Mouse (Mus musculus) liver, embryonic 11.5 days (tissue): ENCODE results near the gene Lipm. TPM values are rescaled to one million over a fixed set of nuclear protein-coding genes. Genes with fewer than 3 reads are reported as not detected.

ENCODE experiments used
- ATAC-seq: fragments of 200-750 bp; cut with Nextera tagmentation; replicated peaks from 2 replicates; pipeline ENCODE4 v1.8.0; 2017; ENCODE audit warnings: moderate number of reproducible peaks, mild to moderate bottlenecking, moderate TSS enrichment, moderate library complexity; ENCODE audit not compliant: low FRiP score
- DNase-seq: peaks from one replicate; pipeline ENCODE4 v3.0.0-alpha.2; 2017; ENCODE audit warnings: low spot score
- H3K27ac ChIP-seq: fragments of 300-500 bp; sonication (generic); 2 replicates; pipeline ENCODE4 v1.5.1; 2014; ENCODE audit warnings: mild to moderate bottlenecking, low read depth, low read length, control low read depth
- H3K27me3 ChIP-seq: fragments of 300-500 bp; sonication (generic); replicated peaks from 2 replicates; pipeline ENCODE4 v1.6.1; 2014; ENCODE audit warnings: low read length, mixed read lengths; ENCODE audit not compliant: control insufficient read depth, insufficient read depth
- H3K36me3 ChIP-seq: fragments of 300-500 bp; sonication (generic); 2 replicates; pipeline ENCODE4 v1.6.1; 2014; ENCODE audit warnings: mild to moderate bottlenecking, low read length, moderate library complexity, mixed read lengths; ENCODE audit not compliant: control insufficient read depth, insufficient read depth
- H3K4me1 ChIP-seq: fragments of 300-500 bp; sonication (generic); replicated peaks from 2 replicates; pipeline ENCODE4 v1.6.1; 2014; ENCODE audit warnings: low read length, mixed read lengths; ENCODE audit not compliant: control insufficient read depth, insufficient read depth
- H3K4me2 ChIP-seq: fragments of 300-500 bp; sonication (generic); 2 replicates; pipeline ENCODE4 v1.6.1; 2014; ENCODE audit warnings: mild to moderate bottlenecking, control low read depth, moderate library complexity
- H3K4me3 ChIP-seq: fragments of 300-500 bp; sonication (generic); 2 replicates; pipeline ENCODE4 v1.5.1; 2014; ENCODE audit warnings: low read depth, low read length, control low read depth
- H3K9ac ChIP-seq: fragments of 300-500 bp; sonication (generic); 2 replicates; pipeline ENCODE4 v1.6.1; 2014; ENCODE audit warnings: low read depth, low read length, control low read depth
- H3K9me3 ChIP-seq: fragments of 300-500 bp; sonication (generic); 2 replicates; pipeline ENCODE4 v1.6.1; 2016; ENCODE audit warnings: low read length, inconsistent platforms, mixed read lengths; ENCODE audit not compliant: control insufficient read depth
- WGBS: fragments of 180-500 bp; shearing (Covaris S2); extraction: QIAGEN DNeasy Blood & Tissue Kit; methylation state at CpG from one replicate; pipeline ENCODE4 v1.1.7; 2014; 5-methylcytosine and 5-hydroxymethylcytosine counted together
- polyA plus RNA-seq: library from polyadenylated mRNA; unstranded; fragments of >200 nt; fragmentation: Nextera tagmentation; extraction: Ambion mirVana; gene quantifications from 2 replicates; pipeline ENCODE4 v1.2.1, GENCODE M21; 2014

Gene Lipm
- polyA plus RNA-seq: not detected in 2 replicates

GRCm38 (mm10) chr19:34100633-34101032, at the start of gene Lipm:
TSS of gene Lipm (plus strand) at chr19:34100933.
- H3K27me3 ChIP-seq: no peaks in the 10 kb centered on the region
- ATAC-seq (no peak), DNase-seq (no peak)
- H3K4me1 ChIP-seq: no peaks in the 10 kb centered on the region
- no peaks in the 10 kb centered on the region for H3K36me3 ChIP-seq
- H3K9ac ChIP-seq: no peak within 1 kb of the TSS
- H3K4me3 ChIP-seq: no peak within 1 kb of the TSS
- H3K9me3 ChIP-seq: no peaks in the 10 kb centered on the region
- no peak within 1 kb of the TSS for H3K27ac ChIP-seq
- H3K4me2 ChIP-seq: no peak within 1 kb of the TSS
- 83% methylated on average over 4 of the region's 4 CpGs for WGBS

- H3K9ac ChIP-seq: no peak overlapping the region
- H3K27ac ChIP-seq: no peak overlapping the region
- H3K4me2 ChIP-seq: no peak overlapping the region
- DNase-seq: no peak
- ATAC-seq: no peak
- no peaks in the 10 kb centered on the region for H3K27me3 ChIP-seq
- no peaks in the 10 kb centered on the region for H3K36me3 ChIP-seq
- H3K9me3 ChIP-seq: no peaks in the 10 kb centered on the region
- H3K4me3 ChIP-seq: no peak overlapping the region
- no peaks in the 10 kb centered on the region for H3K4me1 ChIP-seq
- WGBS: 78% methylated on average over 3 of the region's 3 CpGs
These were observed 49.2 kb upstream of the Lipm start for GRCm38 (mm10) chr19:34051502-34051901.

GRCm38 (mm10) chr19:34063547-34063946, 37.2 kb upstream of the Lipm start:
- no peaks in the 10 kb centered on the region for H3K27me3 ChIP-seq
- WGBS: 38% methylated on average over 1 of the region's 1 CpGs
- H3K36me3 ChIP-seq: no peaks in the 10 kb centered on the region
- no peak overlapping the region for H3K27ac ChIP-seq
- no peak for DNase-seq
- ATAC-seq: no peak
- H3K9me3 ChIP-seq: no peaks in the 10 kb centered on the region
- no peak overlapping the region for H3K4me3 ChIP-seq
- no peaks in the 10 kb centered on the region for H3K4me1 ChIP-seq
- no peak overlapping the region for H3K9ac ChIP-seq
- H3K4me2 ChIP-seq: no peak overlapping the region

GRCm38 (mm10) chr19:34064059-34064458, 36.7 kb upstream of the Lipm start:
- no peaks in the 10 kb centered on the region for H3K27me3 ChIP-seq
- ATAC-seq: no peak
- no peaks in the 10 kb centered on the region for H3K36me3 ChIP-seq
- H3K9me3 ChIP-seq: no peaks in the 10 kb centered on the region
- H3K9ac ChIP-seq: no peak overlapping the region
- no peaks in the 10 kb centered on the region for H3K4me1 ChIP-seq
- H3K4me2 ChIP-seq: no peak overlapping the region
- H3K27ac ChIP-seq: no peak overlapping the region
- no peak for DNase-seq
- no peak overlapping the region for H3K4me3 ChIP-seq
- 83% methylated on average over 4 of the region's 4 CpGs for WGBS

- Histone ChIP-seq H3K9me3 (no peaks in the 10 kb centered on the region), H3K4me2 (no peak within 1 kb of the TSS), H3K27ac (no peak within 1 kb of the TSS), H3K9ac (no peak within 1 kb of the TSS), H3K4me3 (no peak within 1 kb of the TSS), H3K27me3 (no peaks in the 10 kb centered on the region), H3K4me1 (no peaks in the 10 kb centered on the region), H3K36me3 (no peaks in the 10 kb centered on the region)
- 78% methylated on average over 9 of the region's 9 CpGs for WGBS
- ATAC-seq (no peak), DNase-seq (no peak)
These were observed 33.8 kb upstream of the Lipm start, which contains the start of gene Lipn for GRCm38 (mm10) chr19:34066779-34067472. TSS of gene Lipn (plus strand) at chr19:34067358.

GRCm38 (mm10) chr19:34074239-34074638, 26.5 kb upstream of the Lipm start:
- Histone ChIP-seq H3K4me2 (no peak overlapping the region), H3K27me3 (no peaks in the 10 kb centered on the region), H3K36me3 (no peaks in the 10 kb centered on the region), H3K4me3 (no peak overlapping the region), H3K27ac (no peak overlapping the region), H3K9ac (no peak overlapping the region), H3K4me1 (no peaks in the 10 kb centered on the region), H3K9me3 (no peaks in the 10 kb centered on the region)
- DNase-seq (no peak), ATAC-seq (no peak)

- 60% methylated on average over 2 of the region's 2 CpGs for WGBS
These were observed 22.6 kb upstream of the Lipm start for GRCm38 (mm10) chr19:34078130-34078529.

GRCm38 (mm10) chr19:34089011-34089680, 11.6 kb upstream of the Lipm start:
- H3K9ac ChIP-seq: no peak overlapping the region
- H3K4me1 ChIP-seq: no peaks in the 10 kb centered on the region
- no peaks in the 10 kb centered on the region for H3K36me3 ChIP-seq
- ATAC-seq (no peak), DNase-seq (no peak)
- WGBS: 62% methylated on average over 3 of the region's 3 CpGs
- no peak overlapping the region for H3K4me3 ChIP-seq
- no peak overlapping the region for H3K27ac ChIP-seq
- H3K27me3 ChIP-seq: no peaks in the 10 kb centered on the region
- H3K4me2 ChIP-seq: no peak overlapping the region
- H3K9me3 ChIP-seq: no peaks in the 10 kb centered on the region

More at GRCm38 (mm10) chr19:34078130-34078529, 22.6 kb upstream of the Lipm start:
- DNase-seq (no peak), ATAC-seq (no peak)
- H3K9ac ChIP-seq: no peak overlapping the region
- no peak overlapping the region for H3K4me3 ChIP-seq
- no peaks in the 10 kb centered on the region for H3K4me1 ChIP-seq
- H3K9me3 ChIP-seq: no peaks in the 10 kb centered on the region
- H3K36me3 ChIP-seq: no peaks in the 10 kb centered on the region
- H3K27me3 ChIP-seq: no peaks in the 10 kb centered on the region
- no peak overlapping the region for H3K4me2 ChIP-seq
- no peak overlapping the region for H3K27ac ChIP-seq

GRCm38 (mm10) chr19:34095381-34095780, 5.4 kb upstream of the Lipm start:
- no peak overlapping the region for H3K4me3 ChIP-seq
- DNase-seq: no peak
- no peaks in the 10 kb centered on the region for H3K27me3 ChIP-seq
- H3K9ac ChIP-seq: no peak overlapping the region
- no peaks in the 10 kb centered on the region for H3K4me1 ChIP-seq
- H3K27ac ChIP-seq: no peak overlapping the region
- ATAC-seq: no peak
- no peak overlapping the region for H3K4me2 ChIP-seq
- 70% methylated on average over 5 of the region's 5 CpGs for WGBS
- no peaks in the 10 kb centered on the region for H3K9me3 ChIP-seq
- H3K36me3 ChIP-seq: no peaks in the 10 kb centered on the region
